Mouse (Mus musculus) heart, adult 10 weeks (tissue): Measurements from ENCODE around the gene Barx2. TPM values are rescaled to one million over a fixed set of nuclear protein-coding genes. Genes with fewer than 3 reads are reported as not detected.

ENCODE experiments used
- polyA plus RNA-seq: library from polyadenylated mRNA; stranded (reverse); fragments of 350-450 nt; fragmentation: Illumina TruSeq; extraction: RNeasy Lipid Tissue Mini Kit (QIAGEN cat#74804); gene quantifications from one replicate; pipeline ENCODE4 v1.2.3, GENCODE M21; 2014; ENCODE audit warnings: low read depth, low replicate concordance

The Barx2 gene
- polyA plus RNA-seq: not detected

DNA sequence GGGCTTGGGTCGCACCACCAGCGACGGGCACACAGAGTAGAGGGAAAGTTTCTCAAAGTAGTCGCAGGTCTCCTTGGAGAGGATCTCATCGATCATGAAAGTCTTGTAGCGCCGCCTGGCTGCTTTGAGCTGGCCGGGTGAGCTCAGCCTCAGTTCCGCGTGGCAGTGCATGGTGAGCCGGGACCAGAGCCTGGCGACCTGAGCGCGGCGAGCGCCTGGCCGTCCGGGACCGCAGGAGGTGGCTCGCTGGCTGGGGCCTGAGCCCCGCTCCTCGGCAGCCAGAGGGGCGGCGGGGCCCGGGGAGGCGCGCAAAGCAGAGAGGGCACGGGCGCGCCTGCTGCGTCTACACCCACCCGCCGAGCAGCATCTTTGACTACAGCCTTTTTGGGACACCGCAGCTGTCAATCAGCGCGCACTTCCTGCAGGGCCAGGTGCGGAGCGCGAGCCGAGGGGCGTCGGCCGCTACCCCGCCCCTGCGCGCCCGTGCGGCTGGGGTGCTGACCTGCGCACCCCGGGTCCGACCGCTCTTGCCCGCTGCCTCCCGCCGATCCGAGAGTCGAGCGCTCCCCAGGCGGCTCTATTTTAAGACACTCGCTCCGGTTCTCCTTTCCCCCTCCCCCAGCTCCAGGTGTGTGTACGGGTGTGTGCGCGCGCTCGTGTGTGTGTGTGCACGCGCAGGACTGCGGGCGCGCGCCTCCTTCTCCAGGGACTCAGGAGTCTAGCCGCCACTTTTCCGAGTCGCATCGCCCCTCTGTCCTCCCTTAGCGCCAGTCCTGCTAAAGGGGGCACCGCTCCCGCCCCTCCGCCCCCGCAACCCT is at the start of gene Barx2:
Barx2 (minus strand) TSS at position 542 of the 818 bp plus-strand sequence.

Other genes starting within 250 kb of the Barx2 start
- 3.6 TPM for gene Arhgap32, start 202.7 kb upstream of the Barx2 start, polyA plus RNA-seq